Mouse (Mus musculus): ENCODE results near the gene Yipf1.

The Yipf1 gene

DNA sequence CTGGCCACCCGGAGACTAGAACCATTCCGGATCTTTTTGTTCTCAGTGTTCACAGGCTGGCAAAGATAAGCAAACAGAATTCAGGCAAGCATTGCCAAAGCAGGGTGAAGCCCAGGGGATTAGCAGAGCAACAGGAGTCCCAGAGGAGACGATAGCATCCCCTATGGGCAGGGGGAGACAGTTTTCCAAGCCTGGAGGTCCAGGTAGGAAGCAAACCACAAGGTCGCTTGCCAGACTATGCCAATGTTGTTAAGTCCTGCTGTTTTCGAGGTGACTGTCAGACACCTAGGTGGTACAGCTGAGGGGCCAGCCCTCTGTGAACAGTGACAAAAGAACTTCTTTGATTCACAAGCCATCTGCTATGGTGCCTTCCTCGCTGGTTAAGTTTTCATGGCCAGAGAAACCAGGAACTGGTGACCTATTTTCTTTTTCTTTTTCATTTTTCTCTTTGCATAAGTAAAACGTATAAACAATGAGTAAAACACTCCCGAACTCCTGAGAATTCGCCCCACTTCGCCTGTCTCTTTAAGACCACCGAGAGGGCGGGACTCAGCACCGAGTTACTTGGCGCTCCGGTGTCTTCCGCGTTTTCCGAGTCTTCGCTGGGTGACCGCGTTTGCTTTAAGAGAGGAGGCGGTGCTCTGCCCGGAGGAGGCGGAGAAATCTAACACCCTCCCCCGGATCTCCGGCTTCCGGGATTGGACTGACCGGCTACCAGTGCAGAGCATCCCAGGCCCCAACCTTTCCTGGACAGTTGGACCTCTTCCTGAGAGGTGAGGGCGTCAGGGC, at the start of gene Yipf1:
Yipf1 (plus strand) TSS at position 674 of the 789 bp plus-strand sequence.
- peak; percentile 74 to 84 for DNase-seq (ENCODE audit: low read depth in 1 of 2, low spot score in 2 of 2)

DNA sequence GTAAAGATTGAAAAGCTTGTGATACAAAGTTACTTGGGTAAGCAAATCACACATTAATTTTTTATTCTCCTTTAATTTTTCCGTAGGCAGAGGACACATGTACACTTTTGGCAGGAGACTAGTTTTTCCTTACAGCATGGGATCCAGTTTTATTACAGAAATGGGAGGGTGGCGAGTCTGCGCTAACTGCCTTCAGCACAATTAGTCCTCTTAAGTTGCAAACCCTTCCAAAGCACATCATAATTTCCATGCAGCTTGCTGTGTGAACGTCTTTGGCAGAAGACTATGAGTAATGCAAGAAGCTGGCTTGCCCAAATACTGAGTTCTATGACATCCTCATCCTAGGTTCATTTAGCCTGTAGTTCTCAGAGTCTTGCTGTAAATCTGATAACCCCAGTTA, 40.5 kb upstream of the Yipf1 start:
- no peak for DNase-seq (ENCODE audit: low read depth in 1 of 2, low spot score in 2 of 2)

DNA sequence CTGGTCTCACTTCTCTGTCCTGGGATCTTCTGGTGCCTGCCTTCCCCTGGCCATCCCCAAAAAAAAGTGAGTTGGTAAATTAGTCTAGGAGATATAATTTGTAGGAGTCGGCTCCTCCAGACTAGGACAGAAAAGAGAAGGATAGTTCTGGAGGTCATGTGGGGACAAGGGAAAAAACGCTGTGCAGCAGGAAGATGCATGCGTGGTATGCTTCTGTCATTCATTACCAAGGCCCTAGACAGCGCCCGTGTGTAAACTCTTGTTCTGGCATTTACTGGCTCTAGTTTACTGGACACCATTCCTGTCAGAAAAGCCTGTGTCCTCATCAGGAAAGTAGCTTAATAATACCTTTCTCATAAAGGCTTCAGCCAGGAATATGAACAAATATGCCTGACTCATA, 39.7 kb upstream of the Yipf1 start:
- no peak for DNase-seq (ENCODE audit: low read depth in 1 of 2, low spot score in 2 of 2)

DNA sequence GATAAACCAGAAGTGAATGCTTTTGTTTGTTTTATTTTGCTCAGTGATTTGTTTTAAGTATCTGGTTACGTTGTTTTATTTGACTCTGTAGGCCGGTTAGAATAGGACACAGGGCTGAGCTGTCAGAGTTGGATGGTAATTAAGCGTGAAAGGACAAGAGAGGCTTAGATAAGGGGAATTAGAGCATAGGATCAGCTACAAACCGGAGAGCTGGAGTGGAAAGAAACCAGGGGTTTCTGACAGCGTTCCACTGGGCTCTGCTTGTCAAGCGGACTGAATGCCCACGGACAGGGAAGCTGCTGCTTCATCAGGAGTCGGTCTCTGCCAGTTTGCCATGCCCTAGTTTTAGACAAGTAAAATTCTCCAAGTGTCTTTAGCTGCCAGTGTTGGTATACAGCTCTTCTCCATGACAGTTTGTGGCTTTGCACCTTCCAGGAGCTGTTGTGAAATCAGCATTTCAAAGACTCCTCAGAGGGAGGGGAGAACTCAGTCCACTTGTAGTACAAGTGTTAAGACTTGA, 35.9 kb upstream of the Yipf1 start:
- DNase-seq (ENCODE audit: low read depth in 1 of 2, low spot score in 2 of 2), result no peak

DNA sequence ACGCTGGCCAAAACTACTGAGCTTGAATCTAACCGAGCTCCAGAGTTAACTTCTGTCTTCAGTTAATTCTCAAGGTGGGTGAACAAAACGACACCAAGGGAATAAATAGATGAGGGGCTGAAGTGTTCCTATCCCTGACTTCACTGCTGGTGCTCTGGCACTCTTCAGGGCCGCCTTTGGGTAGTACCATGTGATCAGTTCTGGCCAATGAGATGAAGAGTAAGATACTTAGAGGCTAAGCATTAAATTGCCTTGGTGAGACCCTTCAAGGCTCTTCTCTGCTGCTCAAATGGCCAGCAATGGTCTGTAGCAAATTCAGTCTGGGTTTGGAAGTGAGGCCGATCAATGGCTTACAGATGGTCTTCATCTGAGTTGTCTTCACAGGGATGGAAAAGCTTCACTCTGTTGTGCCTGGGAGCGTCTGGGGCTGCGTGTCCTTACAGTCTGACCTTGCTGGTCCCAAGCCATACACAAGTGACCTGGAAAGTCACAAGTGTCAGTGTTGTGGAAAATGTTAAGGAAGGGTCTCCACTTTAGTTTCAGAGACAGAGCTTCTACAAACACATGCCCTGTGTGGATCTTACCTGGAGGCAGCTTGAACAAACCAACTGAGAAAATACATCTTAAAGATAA, 33.2 kb upstream of the Yipf1 start:
- no peak for DNase-seq (ENCODE audit: low read depth in 1 of 2, low spot score in 2 of 2)

DNA sequence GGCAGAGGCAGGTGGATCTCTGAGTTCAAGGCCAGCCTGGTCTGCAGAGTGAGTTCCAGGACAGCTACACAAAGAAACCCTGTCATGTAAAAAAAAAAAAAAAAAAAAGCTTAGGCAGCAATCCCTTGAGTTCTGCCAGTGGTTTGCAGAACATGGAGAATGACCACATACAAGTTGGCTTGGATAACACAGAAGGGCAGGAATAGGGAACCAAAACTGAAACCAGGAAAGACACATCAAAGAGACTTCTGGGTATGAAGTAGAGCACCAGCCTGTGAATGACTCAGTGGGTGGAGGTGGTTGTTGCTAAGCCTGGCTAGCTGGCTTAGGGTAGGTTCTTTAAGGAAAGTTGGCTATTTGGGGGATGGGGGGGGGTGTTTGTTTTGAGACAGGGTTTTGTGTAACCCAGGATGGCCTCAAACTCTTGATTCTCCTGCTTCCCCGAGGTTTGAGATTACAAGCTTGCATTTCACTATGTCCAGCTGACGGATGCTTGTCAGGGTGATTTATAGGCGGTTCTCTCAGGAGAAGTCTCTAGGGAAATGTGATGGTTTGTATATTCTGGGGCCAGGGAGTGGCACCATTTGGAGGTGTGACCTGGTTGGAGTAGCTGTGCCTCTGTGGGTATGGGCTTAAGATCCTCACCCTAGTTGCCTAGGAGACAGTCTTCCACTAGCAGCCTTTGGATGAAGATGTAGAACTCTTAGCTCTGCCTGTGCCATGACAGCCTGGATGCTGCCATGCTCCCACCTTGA, 28.5 kb upstream of the Yipf1 start:
- DNase-seq (ENCODE audit: low read depth in 1 of 2, low spot score in 2 of 2), result peak; percentile 16 to 57

DNA sequence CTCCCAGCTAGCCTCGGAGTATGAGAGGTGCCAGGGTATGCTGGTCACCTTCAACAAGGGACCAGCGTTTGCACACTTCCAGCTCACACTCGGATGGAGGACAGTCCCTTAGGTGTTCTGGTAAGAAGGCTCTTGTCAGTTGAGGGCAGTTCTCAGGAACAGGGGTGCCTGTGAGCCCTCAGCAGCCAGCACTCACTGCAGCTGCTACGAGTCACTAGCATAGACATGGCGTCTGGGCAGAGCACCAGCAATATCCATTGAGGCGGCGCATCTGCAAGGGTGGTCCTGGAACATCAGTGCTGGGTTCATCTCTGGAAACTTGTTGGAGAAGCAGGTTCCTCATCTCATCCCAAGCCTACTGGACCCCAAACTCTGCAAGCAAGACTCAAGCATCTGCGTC, 27.8 kb upstream of the Yipf1 start:
- DNase-seq (ENCODE audit: low read depth in 1 of 2, low spot score in 2 of 2), result no peak

DNA sequence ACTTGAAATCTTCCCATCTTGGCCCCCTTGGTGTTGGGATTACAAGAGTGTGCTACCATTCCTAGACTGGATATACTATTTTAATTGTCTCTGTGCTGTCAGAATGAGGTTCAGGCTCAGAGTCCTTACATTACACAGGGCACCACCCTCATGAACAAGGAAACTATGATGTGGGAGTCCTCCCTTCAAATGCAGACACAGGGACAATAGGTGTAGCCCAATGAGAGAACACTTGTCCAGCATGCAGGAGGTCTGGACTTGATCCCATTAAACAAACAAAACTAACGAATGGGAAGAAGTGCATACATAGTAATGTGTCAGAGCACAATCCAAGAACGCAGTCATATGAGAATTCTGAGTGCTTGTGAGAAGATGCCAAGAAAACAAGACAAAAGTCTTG, 26.6 kb upstream of the Yipf1 start:
- no peak for DNase-seq (ENCODE audit: low read depth in 1 of 2, low spot score in 2 of 2)

DNA sequence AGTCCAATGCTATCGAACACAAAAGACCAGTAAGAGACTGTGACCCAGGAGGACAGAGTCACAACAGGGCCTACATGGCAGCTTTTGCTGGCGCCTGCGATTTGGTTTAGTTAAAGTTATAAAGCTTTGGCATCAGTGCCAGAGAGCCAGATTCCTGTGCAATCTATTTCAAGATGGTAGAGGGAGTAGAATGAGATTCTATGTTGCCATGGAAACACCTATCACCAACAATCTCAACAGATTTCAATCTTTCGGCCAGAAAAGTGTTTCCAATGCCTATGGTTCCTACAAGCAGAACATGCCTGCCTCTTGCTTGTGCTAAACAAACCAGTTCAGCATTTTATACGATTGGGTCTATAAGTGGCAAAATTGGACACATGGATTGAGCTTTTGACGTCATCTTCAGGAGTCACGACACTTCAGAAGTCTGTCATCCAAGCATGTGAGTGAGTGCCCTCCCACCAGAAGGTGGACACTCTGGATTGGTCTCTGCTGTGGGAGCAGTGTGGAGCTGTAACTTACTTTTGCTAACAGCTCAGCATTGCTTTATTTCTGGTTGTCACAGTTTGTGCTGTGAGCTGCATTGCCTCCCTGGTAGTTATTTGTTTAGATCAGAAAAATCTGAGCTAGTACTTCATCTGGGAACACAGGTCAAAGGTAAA, 22.4 kb upstream of the Yipf1 start:
- no peak for DNase-seq (ENCODE audit: low read depth in 1 of 2, low spot score in 2 of 2)

DNA sequence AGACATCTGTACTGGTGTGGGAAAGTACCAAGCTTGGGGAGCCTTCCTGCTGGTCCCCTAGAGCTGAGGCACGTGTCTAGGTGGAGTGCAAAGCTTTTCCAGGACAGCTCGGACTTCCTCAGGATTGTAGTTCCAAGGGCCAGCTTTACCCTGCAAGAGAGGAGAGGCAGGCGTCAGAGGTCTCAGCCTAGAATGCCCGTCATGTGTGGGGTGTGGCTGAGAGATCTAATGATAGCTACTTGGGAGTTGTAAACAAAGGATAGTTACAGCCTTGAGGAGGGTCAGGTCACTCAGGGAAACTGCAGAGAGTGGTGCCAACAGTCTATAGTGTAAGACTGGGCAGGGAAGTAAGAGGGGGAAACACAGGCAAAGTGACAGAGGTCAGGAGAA, 21.9 kb upstream of the Yipf1 start:
- no peak for DNase-seq (ENCODE audit: low read depth in 1 of 2, low spot score in 2 of 2)

DNA sequence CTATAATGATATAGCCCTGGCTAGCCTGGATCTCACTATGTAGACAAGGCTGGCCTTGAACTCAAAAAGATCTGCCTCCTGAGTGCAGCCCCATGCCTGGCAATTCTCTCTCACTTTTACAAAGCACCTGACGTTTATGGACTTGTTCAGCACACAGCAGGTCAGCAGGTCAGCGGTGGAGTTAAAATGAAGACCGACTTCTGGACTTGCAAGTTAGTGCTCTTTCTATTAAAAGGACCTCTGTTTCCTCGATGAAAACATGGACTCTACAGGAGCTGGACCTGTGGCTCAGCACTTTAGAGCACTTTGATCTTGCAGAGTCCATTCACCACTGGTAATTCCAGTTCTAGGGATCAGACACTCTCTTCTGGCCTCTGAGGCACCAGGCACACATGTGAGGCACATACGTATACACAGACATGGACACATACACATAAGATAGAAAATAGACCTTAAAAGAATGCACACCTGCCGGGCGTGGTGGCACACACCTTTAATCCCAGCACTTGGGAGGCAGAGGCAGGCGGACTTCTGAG, 16.0 kb upstream of the Yipf1 start:
- DNase-seq (ENCODE audit: low read depth in 1 of 2, low spot score in 2 of 2), result no peak

DNA sequence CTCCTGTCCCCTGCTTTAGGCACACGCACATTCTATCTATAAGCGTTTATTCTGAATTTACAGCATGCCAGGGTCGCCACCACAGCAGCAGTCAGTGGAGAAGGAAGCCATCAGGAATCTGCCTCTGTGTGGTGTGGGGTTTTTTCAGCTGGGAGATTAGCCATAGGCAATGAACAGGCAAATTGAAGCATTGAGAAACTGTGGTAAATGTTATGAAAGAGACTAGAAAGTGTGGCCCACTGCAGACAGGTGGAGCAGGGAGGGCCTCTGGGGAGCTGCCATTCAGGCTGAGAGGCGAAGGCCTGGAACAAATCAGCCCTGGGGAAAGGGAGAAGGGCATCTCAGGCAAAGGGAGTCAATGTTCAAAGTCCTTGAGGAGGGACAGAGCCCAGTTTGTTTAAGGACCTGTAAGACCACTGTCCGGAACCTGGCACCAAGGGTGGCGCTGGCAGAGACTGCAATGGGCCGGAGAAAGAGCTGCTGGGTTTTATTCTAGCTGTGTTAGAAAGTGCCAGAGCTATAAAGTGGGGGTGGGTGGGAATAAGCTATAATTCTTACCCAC, 14.3 kb upstream of the Yipf1 start:
- no peak for DNase-seq (ENCODE audit: low read depth in 1 of 2, low spot score in 2 of 2)

DNA sequence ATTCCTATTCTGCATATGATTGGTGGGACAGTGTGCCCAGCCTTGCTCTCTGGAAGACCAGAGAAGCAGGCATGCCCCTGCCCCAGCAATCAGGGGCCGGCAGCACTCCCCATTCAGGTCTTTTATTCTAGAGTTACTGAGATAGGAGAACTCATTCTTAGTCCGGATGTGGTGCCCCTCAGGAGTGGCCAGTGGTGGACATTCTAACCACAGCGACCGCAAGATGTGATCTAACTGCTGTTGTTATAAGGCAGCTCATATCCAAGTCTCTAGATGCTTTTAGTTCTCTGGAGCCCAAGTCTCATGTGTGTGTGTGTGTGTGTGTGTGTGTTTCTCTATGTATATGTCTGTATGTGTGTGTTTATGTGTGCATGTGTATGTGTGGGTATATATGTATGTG, 13.8 kb upstream of the Yipf1 start:
- DNase-seq (ENCODE audit: low read depth in 1 of 2, low spot score in 2 of 2), result no peak

DNA sequence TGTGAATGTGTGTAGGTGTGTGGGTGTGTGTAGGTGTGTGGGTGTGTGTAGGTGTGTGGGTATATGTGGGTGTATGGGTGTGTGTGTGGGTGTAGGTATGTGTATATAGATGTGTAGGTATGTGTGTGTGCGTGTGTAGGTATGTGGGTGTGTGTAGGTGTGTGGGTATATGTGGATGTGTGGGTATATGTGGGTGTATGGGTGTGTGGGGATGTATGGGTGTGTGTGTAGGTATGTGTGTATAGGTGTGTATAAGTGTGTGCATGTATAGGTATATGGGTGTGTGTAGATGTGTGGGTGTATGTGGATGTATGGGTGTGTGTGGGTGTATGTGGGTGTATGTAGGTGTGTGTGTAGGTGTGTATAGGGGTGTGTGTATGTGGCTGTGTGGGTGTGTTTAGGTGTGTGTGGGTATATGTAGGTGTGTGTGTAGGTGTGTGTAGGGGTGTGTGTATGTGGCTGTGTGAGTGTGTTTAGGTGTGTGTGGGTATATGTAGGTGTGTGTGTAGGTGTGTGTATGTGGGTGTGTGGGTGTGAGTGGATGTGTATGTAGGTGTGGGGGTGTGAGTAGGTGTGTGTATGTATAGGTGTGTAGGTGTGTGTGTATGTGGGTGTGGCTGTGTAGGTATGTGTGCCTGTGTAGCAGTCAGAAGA, 13.1 kb upstream of the Yipf1 start:
- no peak for DNase-seq (ENCODE audit: low read depth in 1 of 2, low spot score in 2 of 2)

DNA sequence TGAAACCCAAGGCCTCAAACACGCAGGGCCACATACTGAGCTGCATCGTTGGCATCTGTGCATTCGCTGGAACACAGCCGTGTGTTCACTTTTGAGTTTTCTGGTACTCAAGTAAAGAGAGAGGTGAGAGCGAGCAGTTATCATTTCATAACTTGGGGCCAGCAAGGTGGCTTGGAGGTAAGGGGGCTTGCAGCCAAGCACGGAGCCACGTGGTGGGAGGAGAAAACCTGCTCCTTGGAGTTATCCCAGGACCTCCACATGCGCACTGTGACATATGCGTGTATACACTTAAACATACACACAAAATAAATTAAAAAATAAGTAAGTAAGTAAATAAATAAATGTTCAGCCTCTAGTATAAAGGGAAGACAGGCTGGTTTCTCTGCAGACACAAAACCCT, 11.9 kb upstream of the Yipf1 start:
- no peak for DNase-seq (ENCODE audit: low read depth in 1 of 2, low spot score in 2 of 2)

DNA sequence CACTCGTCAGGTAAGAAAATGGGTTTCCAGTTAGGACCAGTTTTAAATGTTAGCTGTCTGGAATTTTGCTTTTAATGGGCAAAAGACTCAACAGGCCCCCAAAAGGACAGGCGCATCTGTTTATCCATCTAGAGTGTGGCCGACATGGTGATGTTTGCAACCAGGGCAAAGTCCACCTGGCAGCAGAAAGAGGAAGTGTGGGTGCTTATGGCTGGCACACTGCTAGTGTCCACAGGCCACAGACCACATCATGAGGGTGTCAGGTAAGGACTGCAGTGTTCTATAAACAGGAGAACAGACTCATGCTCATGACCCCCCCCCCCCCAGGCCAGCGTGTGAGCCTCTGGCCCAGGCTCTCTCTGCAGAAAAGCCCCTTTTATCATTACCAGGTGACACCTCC, 11.3 kb upstream of the Yipf1 start:
- no peak for DNase-seq (ENCODE audit: low read depth in 1 of 2, low spot score in 2 of 2)

DNA sequence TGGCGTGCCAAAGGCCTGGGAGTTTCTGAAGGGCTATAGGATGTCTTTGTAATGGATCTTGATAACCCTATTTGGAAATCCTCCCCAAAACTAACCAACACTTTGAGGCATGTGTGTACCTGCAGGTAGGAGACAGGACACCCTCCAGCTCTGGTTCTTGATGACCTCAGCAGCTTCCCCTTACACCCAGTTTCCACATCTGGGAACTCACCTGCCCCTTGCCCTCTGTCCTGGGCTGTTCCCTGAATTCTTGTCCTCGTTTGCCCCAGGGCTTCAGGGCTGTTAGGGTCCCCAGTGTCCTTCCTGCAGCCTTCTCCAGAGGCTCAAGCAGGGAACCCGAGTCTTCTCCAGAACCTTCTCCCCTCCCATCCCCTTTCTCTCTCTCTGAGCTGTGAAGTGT, 10.6 kb upstream of the Yipf1 start:
- no peak for DNase-seq (ENCODE audit: low read depth in 1 of 2, low spot score in 2 of 2)

DNA sequence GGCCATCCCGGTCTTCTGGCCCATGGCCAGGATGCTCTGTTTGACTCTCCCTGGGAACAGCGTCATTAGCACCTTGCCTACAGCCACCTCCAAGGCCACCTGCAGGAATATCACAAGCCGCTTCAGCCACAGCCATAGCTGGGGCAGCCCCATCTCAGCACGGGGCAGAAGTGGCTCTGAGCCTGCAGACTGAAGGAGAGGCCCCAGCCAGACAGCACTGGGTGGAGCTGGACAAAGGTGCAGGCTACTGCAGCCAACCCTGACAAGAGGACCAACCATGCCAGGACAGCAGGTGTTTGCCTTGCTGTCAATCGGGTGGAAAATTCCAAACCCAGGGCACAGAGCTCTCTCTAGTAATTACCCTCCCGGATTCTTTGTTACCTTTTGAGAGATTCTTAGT, 7.2 kb upstream of the Yipf1 start, which contains the start of gene Dio1:
Dio1 (minus strand) TSS at position 204 of the 400 bp plus-strand sequence.
- DNase-seq (ENCODE audit: low read depth in 1 of 2, low spot score in 2 of 2), result no peak

DNA sequence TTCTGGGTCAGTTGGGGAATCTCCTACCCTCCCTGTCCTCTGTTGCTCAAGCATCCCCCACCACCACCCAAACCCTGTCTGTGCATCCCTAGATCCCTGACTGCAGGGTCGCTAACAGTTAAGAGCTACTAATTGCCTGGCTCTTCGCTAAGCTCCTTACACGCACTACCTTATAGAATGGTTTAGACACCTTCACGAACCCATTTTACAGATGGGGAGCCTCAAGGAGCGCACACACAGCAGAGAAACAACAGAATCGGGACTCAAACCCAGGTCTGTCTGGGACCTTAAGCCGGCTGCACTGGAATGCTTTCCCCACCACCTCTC, 279 bp downstream of the Yipf1 start:
- DNase-seq (ENCODE audit: low read depth in 1 of 2, low spot score in 2 of 2), result no peak

DNA sequence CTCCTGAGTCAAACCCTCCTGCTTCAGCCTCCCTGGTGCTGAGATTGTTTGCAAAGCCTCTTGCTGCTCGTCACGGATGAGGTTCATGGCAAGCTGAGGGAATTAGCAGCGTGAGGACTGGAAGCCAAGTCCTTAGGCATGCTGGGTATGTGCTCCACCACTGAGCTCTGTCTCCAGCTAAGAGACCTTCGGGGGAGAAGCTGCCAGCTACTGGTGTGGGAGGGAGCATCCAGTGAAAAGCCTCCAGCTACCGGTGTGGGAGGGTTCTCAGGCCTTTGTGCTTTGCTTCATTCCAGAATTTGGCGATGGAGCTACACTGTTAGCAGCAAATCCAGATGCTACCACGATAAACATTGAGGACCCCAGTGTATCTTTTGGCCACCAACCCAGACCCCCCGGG, 4.5 kb downstream of the Yipf1 start:
- DNase-seq (ENCODE audit: low read depth in 1 of 2, low spot score in 2 of 2), result no peak
